Mouse (Mus musculus) C2C12 (cell line): ENCODE data around the gene Anks1b.

Experiments used
- CEBPB ChIP-seq: IDR thresholded peaks from one replicate; pipeline ENCODE4 v1.6.1; 2011; ENCODE audit warnings: low read depth, mild to moderate bottlenecking, control low read depth, moderate library complexity
- CTCF ChIP-seq: IDR thresholded peaks from one replicate; pipeline ENCODE4 v1.5.1; 2011; ENCODE audit not compliant: control insufficient read depth, insufficient read depth, insufficient read length
- MAX ChIP-seq: IDR thresholded peaks from one replicate; pipeline ENCODE4 v1.6.1; 2011; ENCODE audit warnings: mild to moderate bottlenecking, control low read depth
- MYOG ChIP-seq: IDR thresholded peaks from one replicate; pipeline ENCODE4 v1.6.1; 2011; ENCODE audit not compliant: control insufficient read depth, insufficient read length; ENCODE audit errors: extremely low read depth
- USF1 ChIP-seq: IDR thresholded peaks from one replicate; pipeline ENCODE4 v1.6.1; 2011; ENCODE audit warnings: low read depth, mild to moderate bottlenecking, control low read depth, moderate library complexity

GRCm38 (mm10) chr10:90974491-90974890, 1101.2 kb downstream of the Anks1b start:
- TF ChIP-seq CTCF: no peak
- TF ChIP-seq MAX: no peak
- TF ChIP-seq USF1: no peak
- TF ChIP-seq CEBPB: no peak
- TF ChIP-seq MYOG: no peak
